Mouse (Mus musculus) right cerebral cortex, adult 2 months (tissue): ENCODE results near the gene Hfe.
A peak's percentile ranks its signal among the peaks of the same experiment; 100 is the strongest.

ENCODE experiments used
- DNase-seq, 2 experiments: peaks; one replicate each; pipeline ENCODE4 v3.0.0; 2021 to 2022; ENCODE audit warnings: low spot score in 2 of 2

The Hfe gene

DNA sequence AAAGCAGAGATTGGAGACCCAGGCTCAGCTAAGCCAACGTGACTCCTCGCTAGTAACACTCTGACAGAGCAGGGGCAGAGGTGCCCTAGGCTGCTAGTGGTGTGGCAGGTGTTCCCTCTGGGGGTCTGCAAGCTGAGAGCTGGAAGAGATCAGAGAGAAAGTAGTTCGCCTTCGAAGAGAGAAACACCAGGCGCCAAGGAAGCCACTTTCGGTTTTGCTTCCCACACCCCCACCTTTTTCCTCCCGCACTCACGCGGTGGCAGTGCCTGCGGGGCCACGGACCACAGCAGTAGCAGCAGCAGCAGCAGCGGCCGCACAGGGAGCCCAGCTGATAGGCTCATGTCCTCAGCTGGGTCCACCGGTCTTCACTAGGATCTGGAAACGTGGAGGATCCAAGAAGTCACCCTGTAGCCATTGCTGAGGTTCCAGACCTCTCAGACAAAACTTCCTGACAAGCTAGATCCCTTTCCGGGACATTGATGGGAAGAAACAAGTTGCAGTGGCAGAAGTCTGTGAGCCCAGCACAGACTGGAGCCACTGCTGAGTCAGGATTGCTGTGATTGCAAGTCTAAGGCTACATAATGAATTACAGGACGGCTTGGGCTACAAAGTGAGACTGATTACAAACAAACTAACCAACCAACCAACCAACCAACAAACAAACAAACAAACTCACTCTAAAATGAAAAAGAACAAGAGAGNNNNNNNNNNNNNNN is at the start of gene Hfe:
Gene Hfe (minus strand): TSS at position 481 of the 716 bp plus-strand sequence.
- peak; percentile 40 to 46 for DNase-seq

DNA sequence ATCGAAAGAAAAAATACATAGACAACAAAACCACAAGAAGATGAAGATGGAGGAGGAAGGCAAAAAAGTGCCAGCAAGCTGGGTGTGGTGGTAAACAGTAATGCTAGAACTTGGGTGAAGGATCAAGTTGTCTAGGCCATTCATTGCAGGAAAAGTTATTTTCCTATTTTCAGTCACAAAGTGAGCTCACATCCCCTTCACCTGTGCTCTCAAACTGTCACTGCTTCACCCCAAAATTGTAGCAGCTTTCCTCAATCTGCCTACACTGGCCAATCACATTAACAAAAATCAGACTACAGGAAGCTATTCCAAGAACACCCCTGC is 49.2 kb upstream of the Hfe start:
- no peak for DNase-seq

- DNase-seq = no peak
Measured at GRCm38 (mm10) chr13:23759251-23759771, 48.7 kb upstream of the Hfe start.

DNA sequence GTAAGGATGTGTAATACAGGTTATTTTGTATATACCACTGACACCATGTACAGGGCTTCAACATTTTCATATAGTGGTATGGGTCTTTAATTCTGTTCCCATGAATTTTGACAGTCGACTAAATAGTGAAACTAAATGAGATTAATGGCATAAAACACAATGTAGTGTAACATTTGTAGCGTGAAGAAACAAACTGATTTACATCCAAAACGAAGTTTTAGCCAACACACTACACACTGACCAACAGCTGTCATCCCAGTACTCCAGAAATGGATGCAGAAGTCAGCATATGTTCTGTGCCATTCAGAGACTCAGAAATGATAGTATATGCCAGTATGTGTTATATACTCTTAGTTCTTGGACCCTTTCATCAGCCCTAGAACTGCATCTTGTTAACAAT is 47.3 kb upstream of the Hfe start:
- no peak for DNase-seq

- no peak for DNase-seq
Measured at GRCm38 (mm10) chr13:23757211-23757773, 46.6 kb upstream of the Hfe start.

GRCm38 (mm10) chr13:23756790-23757189 is 46.1 kb upstream of the Hfe start, which contains the start of gene Hist1h4b:
TSS of gene Hist1h4b (plus strand) at chr13:23757013.
- peak; percentile 92 to 97 for DNase-seq

DNA sequence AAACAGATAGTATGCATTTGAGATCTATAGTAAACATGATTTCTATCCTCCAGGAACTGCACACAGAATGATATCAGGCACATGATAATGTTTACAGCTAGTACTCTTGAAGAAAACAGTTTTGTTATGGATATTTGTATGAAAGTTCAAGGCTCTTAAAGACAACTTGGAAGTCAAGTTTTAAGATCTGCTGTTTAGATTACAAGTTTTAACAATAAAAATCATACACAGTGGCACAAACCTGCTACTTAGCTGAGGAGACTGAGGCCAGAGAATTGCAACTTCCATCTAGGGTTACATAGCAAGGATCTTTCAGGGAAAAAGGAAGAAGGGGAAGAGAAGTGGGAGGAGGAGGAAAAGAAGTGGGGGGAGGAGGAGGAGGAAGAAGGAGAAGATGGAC is 44.3 kb upstream of the Hfe start:
- DNase-seq = no peak

DNA sequence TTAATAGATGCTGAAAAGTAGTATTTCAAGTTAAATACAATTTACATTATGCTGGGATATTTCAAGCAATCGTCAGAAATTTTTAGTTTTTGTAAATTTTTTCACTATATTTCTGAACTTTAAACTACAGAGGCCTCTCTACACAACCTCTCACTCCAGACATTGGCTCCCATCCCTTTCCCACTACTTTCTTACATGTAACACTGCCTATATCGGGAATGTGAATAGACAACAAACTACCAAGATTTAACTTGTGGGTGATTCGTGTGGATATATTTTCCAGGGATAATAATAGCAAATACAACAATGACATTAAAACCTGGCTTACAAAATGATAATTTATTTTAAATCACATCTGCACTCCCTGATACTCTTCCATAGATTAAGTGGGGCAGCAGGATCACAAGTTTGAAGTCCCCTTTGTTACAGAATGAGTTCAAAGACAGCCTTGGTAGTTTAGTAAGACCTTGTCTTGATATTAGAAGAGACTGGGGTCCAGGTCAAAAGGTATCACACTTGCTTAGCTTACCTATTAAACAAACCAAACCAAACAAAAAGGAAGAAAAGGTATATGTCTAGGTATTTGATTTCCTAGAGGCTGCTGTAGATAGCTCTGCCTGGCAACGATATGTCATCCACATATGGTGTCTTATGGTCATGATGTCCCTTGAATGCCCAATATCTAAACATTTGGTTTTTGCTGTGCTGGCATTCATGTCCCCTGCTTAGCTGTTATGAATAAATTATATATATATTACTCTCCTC is 42.8 kb upstream of the Hfe start:
- no peak for DNase-seq

DNA sequence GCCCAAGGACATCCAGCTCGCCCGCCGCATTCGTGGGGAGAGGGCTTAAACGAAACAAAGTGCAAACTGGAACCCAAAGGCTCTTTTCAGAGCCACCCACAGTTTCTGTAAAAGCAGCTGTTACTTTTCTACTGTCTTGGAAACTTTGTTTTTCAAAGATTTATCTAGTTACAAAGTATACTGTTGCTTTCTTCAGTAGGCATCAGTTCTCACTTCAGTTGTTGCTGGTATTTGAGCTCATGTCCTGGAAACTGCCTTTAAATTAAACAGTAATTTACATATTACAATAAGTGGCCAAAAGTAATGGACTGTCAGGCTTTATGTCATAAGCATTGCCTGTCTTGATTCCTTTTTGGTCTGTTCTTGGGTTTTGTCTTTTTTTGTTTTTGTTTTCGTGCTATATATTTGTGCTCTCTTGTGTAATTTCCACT is 42.1 kb upstream of the Hfe start:
- no peak for DNase-seq

- peak; percentile 98 for DNase-seq
Measured at GRCm38 (mm10) chr13:23752067-23752741, 41.5 kb upstream of the Hfe start, which contains the start of gene Hist1h3b. TSS of gene Hist1h3b (plus strand) at chr13:23752267.

DNA sequence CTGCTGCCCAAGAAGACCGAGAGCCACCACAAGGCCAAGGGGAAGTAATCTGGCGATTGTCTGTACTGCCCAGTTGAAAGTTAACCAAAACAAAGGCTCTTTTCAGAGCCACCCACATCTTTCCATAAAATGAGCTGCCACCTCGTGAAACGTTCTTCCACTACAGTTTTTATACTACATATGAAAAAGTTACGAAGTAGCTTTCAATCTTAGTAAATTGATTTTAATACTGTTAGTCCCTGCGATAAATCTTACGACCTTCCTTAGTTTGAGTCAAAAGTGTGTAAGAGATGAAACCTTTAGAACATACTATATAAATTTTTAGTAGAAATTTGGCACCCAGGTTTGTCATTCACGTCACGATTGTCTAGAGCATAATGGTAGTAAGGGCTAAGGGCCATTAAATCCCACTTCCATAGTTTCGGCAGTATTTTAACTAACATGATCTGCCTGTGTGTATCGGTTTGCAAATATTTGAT is 40.9 kb upstream of the Hfe start:
- DNase-seq = no peak

DNA sequence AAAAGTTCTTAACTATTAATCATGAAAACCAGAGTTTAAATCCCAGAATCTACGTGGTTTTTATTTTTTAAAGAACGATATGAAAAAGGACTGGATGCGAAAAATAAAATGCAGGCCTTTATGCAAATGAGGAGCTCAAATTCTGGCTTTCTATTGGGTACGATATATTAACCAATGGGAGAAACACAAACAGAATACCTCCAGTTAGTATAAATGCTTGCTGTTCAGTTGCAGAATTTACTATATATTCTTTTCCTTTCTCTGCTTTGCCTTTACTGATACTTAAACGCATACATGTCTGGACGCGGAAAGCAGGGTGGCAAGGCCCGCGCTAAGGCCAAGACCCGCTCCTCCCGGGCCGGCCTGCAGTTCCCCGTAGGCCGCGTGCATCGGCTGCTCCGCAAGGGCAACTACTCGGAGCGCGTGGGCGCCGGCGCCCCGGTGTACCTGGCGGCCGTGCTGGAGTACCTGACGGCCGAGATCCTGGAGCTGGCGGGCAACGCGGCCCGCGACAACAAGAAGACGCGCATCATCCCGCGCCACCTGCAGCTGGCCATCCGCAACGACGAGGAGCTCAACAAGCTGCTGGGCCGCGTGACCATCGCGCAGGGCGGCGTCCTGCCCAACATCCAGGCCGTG is 40.3 kb upstream of the Hfe start, which contains the start of gene Hist1h2ab:
Gene Hist1h2ab (plus strand): TSS at position 288 of the 639 bp plus-strand sequence.
- DNase-seq = peak; percentile 47 to 60

DNA sequence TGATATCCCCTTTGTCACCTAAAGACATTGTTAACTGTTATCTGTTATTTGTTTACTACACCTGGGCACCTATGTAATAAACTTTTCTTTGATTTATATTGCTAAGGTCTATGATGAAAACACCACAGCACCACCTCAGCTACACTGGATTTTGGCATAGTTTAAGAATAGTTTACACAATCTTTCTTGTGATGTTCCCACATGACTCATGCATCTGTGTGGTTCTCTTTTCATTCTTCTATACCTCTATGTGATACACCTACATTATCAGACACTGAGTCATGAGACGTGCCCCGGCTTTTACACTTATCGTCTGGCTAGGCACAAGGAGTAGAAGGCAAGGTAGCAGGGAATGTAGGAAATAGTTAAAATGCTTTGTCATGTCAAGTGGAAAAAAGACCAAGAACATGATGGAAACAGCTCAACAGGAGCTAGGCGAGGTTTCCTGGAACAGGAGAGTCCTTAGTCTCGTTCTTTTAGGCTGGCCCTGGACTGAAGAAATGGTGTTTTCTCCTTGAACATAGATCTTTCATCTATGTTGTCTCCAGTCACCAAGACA is 39.0 kb upstream of the Hfe start:
- no peak for DNase-seq

DNA sequence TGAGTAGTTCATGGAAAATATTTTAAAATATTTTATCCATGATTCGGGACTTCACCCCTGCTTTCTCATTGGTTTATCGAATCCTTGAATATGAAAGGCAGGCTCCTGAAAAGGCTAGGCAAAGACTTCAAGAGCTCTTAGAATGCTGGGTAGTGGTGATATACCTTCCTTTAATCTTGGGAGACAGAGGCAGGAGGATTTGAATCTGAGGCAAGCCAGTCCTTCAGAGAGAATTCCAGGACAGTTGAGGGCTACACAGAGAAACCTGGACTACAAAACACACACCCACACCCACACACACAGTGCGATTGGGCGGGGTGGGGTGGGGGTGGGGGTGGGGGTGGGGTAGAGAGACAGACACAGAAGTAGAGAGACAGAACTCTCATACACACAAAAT is 37.2 kb upstream of the Hfe start:
- DNase-seq = no peak

GRCm38 (mm10) chr13:23747081-23747891 is 36.6 kb upstream of the Hfe start:
- no peak for DNase-seq

DNA sequence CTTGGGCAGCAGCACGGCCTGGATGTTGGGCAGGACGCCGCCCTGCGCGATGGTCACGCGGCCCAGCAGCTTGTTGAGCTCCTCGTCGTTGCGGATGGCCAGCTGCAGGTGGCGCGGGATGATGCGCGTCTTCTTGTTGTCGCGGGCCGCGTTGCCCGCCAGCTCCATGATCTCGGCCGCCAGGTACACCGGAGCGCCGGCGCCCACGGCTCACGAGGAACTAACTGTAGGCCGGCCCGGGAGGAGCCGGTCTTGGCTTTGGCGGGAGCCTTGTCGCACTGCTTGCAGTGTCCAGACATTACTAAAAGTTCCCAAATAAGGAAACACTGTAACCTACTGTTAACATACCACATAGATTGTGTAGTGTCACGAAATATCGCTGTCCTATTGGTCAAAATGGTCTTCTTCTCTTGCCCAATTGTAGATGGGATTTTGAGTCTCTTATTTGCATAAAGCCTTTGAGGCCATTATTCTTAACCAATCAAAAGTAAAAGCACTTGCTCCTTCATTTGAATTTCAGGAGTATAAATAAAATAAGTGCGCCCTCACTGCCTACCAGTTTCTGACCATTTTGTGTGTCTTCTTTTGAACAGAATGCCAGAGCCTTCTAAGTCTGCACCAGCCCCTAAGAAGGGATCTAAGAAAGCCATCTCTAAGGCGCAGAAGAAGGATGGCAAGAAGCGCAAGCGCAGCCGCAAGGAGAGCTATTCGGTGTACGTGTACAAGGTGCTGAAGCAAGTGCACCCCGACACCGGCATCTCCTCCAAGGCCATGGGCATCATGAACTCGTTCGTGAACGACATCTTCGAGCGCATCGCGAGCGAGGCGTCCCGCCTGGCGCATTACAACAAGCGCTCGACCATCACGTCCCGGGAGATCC is 35.8 kb upstream of the Hfe start, which contains the start of gene Hist1h2bb:
Gene Hist1h2bb (plus strand): TSS at position 534 of the 880 bp plus-strand sequence.
- DNase-seq = peak; percentile 72 to 80

DNA sequence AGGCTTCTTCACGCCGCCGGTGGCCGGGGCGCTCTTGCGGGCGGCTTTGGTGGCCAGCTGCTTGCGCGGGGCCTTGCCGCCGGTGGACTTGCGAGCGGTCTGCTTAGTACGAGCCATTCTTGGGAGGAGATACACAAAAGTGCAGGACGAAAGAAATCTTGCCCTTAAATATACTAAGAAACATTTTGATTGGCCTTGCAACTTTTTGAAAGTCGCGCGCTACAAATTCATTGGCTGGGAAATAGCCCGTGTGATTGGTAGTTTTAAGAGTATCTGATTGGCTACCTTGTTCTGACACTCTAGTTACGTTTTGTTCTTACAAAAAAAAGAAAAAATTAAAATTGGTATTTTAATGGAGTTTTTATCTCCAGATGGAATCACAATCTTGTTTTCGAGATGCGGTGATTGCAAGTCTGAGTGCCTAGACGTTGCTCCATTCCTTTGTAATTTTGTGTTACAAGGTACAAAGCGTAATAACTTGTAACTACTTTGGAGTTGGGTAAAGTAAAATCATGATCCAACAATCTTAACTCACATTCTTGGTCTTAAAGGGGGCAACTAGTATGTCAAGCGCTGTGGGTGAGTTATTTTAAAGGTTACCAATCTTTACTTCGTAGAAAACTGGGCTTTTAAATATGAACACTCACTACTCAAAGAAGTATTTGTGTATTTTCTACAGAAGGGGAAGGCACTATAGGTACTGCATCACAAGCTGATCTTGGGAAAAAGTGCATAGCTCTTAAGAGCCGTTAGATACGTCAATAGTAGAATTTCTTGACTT is 34.9 kb upstream of the Hfe start, which contains the start of gene Hist1h3c:
Gene Hist1h3c (minus strand): TSS at position 222 of the 781 bp plus-strand sequence.
- DNase-seq = peak; percentile 92 to 93
